Mouse (Mus musculus) cerebellum, adult 2 months (tissue): ENCODE measurements at regions not wholly inside any gene's neighbourhood (a gene's known extent, or its start where the extent isn't known, plus 50 kb on each side); places are given as distances from the start of the nearest gene placed in this dataset.
A peak's percentile ranks its signal among the peaks of the same experiment; 100 is the strongest.
"Not testable (repeated sequence)": the region's sequence is repeated elsewhere in the genome, so short reads cannot be mapped to it uniquely, and the experiment has no call there.

Source experiments
- DNase-seq, 2 experiments: peaks; one replicate each; pipeline ENCODE4 v3.0.0; 2021
- H3K27ac ChIP-seq: fragments of 200-500 bp; 2 replicates; pipeline ENCODE4 v1.5.1; 2012; ENCODE audit warnings: low read length, control low read depth, inconsistent platforms; ENCODE audit not compliant: insufficient read depth
- H3K27me3 ChIP-seq: fragments of 200-500 bp; 2 replicates; pipeline ENCODE4 v1.6.1; 2012; ENCODE audit warnings: inconsistent platforms, mild to moderate bottlenecking, low read length, moderate library complexity; ENCODE audit not compliant: control insufficient read depth, insufficient read depth
- H3K4me1 ChIP-seq: fragments of 200-500 bp; 2 replicates; pipeline ENCODE4 v1.6.1; 2011; ENCODE audit warnings: low read length; ENCODE audit not compliant: control insufficient read depth, insufficient read depth
- H3K4me3 ChIP-seq: fragments of 200-500 bp; replicated peaks from 2 replicates; pipeline ENCODE3; 2011; ENCODE audit warnings: mild to moderate bottlenecking, low read depth, low read length, control low read depth; ENCODE audit not compliant: insufficient read depth
- CTCF ChIP-seq: fragments of 200-500 bp; IDR thresholded peaks from 2 replicates; pipeline ENCODE4 v1.5.1; 2011; ENCODE audit warnings: low read depth, mild to moderate bottlenecking, control low read depth, low read length, moderate library complexity, borderline replicate concordance; ENCODE audit not compliant: insufficient read depth
- POLR2A ChIP-seq: fragments of 200-500 bp; IDR thresholded peaks from 2 replicates; pipeline ENCODE4 v1.6.1; 2011; ENCODE audit warnings: low read length, control low read depth, borderline replicate concordance; ENCODE audit not compliant: insufficient read depth
- WGBS: fragments of 180-500 bp; shearing (Covaris S2); methylation state at CpG from one replicate; pipeline ENCODE4 v1.1.7; 2018; 5-methylcytosine and 5-hydroxymethylcytosine counted together

GRCm38 (mm10) chr3:155662280-155662679 lies 569.0 kb downstream of the Lrriq3 start:
- no peak overlapping the region for H3K27ac ChIP-seq
- no peak for DNase-seq
- TF ChIP-seq POLR2A: no peak
- no peak for TF ChIP-seq CTCF
- H3K27me3 ChIP-seq: no peaks in the 10 kb centered on the region
- H3K4me1 ChIP-seq: no peaks in the 10 kb centered on the region
- no peak overlapping the region for H3K4me3 ChIP-seq

DNA sequence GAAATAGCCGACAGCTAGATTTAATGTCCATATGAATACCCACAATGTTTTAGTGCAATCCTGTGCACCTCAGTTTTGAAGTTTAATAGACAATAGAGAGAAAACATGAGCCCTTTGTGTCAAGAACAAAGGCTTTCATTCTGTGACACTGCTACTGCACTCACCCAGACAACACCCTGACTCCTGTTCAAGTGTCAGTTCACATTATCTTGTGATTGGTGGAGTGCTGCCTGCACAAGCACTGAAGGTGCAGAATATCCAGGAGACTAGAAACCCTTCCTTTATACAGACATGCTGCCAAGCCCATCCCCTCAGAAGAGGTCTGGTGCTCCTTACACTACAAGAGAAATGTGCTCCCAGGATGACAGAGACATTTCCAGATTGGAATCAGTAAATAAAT lies 579.3 kb downstream of the Lrriq3 start:
- H3K4me1 ChIP-seq: no peaks in the 10 kb centered on the region
- H3K27ac ChIP-seq: no peak overlapping the region
- no peak for TF ChIP-seq CTCF
- TF ChIP-seq POLR2A: no peak
- no peak for DNase-seq
- 21% methylated on average over 1 of the region's 1 CpGs for WGBS
- H3K27me3 ChIP-seq: no peaks in the 10 kb centered on the region
- no peak overlapping the region for H3K4me3 ChIP-seq

DNA sequence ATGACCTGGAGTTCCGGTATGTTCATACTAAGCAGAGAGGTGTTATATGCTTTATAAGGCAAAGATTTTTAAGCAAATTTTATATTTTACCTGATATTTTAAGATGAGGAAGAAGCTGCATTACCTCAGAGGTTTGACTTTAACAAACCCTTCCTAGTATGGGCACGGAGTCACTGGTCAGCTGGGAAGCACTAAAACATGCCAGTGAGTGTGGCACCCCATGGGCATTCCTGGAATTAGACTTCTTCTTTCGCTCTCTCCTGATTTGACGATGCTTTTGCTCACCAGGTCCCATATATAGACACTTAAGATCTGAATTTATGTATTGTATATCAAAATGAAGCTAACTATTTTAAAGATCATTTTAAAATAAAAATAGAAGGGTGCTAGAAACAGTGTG lies 587.0 kb downstream of the Lrriq3 start:
- WGBS: 18% methylated on average over 4 of the region's 4 CpGs
- H3K4me3 ChIP-seq: no peak overlapping the region
- no peak for TF ChIP-seq POLR2A
- no peak for TF ChIP-seq CTCF

DNA sequence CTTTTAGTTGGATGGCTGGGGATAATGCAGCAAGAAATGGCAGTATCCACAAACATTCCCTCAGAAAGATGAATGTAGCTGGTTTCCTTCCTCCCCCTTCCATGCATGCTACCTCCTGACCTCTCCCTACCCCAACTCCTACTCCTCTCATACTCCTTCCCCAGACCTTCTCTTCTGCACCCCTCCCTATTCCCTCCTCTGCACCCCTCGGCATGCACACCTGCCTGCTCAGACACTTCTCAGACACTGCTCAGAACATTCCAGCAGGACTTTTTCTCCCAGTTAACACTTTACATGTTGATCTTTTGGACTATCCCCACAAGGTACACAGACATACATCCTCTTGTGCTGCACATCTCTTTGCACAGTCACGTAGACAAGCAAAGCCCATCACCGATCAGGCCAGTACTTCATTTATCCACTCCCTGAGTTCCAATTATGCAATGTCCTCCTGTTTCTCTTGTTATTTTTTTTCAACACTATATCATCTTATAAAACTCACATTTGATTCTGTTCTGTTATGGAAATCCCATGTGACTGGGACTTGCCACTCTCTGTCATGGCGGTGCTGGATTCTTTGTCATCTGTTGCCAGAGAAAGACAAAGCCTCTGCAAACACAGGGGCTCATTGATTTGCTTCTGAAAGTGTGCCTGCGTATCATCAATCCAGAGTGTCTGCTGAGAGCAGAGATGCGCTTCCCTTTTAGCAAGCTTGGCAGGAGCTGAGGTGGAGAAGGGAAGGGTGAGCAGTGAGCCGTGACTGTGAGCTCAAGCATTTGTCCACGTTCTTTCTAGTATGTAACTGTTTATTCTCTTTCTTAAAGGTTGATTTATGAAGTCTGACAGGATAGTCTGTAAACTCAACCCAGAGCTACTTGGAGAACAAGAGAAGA lies 589.9 kb downstream of the Lrriq3 start:
- no peak for DNase-seq
- WGBS: 63% methylated on average over 8 of the region's 8 CpGs
- Histone ChIP-seq H3K27me3 (no peaks in the 10 kb centered on the region), H3K27ac (no peak overlapping the region), H3K4me3 (no peak overlapping the region), H3K4me1 (no peaks in the 10 kb centered on the region)
- TF ChIP-seq POLR2A: no peak
- no peak for TF ChIP-seq CTCF

More for the DNA sequence above, 587.0 kb downstream of the Lrriq3 start:
- H3K27me3 ChIP-seq: no peaks in the 10 kb centered on the region
- DNase-seq: peak in 1 of 2 experiments; percentile 29
- no peak overlapping the region for H3K27ac ChIP-seq
- no peaks in the 10 kb centered on the region for H3K4me1 ChIP-seq

DNA sequence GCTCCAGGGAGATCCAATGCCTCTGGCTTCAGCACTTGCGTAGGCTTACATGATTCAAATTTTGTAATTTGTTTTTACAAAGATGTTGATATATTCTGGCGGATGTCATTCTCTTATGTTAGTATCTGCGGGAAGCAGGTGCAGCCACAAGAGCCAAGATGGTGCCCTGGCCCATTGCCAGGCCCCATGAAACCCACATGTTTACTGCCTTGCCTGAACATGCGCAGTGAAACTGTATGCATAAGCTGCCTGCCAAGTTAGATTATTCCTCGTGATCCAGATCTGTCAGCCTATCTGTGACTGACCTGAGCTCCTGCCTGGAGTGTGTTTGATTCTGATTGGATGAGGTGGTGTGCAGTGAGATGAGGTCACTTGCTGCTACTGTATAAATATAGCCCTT lies 595.1 kb downstream of the Lrriq3 start:
- WGBS: 28% methylated on average over 5 of the region's 5 CpGs
- H3K27me3 ChIP-seq: no peaks in the 10 kb centered on the region
- no peak for DNase-seq
- H3K4me3 ChIP-seq: no peak overlapping the region
- TF ChIP-seq CTCF (no peak), POLR2A (no peak)
- no peaks in the 10 kb centered on the region for H3K4me1 ChIP-seq
- no peak overlapping the region for H3K27ac ChIP-seq

GRCm38 (mm10) chr3:155723011-155723510 lies 629.8 kb downstream of the Lrriq3 start:
- Histone ChIP-seq H3K27ac (no peak overlapping the region), H3K27me3 (no peaks in the 10 kb centered on the region), H3K4me1 (no peaks in the 10 kb centered on the region), H3K4me3 (no peak overlapping the region)
- TF ChIP-seq POLR2A (no peak), CTCF (no peak)
- WGBS: 44% methylated on average over 5 of the region's 5 CpGs
- no peak for DNase-seq

DNA sequence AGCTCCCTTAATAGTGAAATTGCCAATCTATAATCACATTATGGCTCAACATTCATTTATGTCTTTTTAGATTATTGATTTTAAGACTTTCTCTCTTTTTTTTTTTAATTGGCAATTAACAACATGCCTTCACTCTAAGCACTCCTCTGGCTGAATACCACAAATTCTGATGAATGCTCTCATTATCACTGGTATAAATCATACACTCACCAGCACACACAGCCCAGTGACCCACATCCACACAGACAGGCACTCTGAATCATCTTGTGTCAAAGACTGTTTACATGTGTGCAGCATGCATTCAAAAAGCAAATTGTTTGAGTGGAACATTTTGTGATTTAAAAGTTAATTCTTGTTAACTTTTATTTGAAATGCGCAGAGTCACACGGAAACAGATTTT lies 649.2 kb downstream of the Lrriq3 start:
- WGBS: 95% methylated on average over 2 of the region's 2 CpGs
- H3K27ac ChIP-seq: no peak overlapping the region
- H3K4me3 ChIP-seq: no peak overlapping the region
- no peaks in the 10 kb centered on the region for H3K27me3 ChIP-seq
- no peak for DNase-seq
- H3K4me1 ChIP-seq: no peaks in the 10 kb centered on the region
- TF ChIP-seq POLR2A: no peak
- no peak for TF ChIP-seq CTCF

- H3K27me3 ChIP-seq, H3K4me3 ChIP-seq, H3K4me1 ChIP-seq, DNase-seq, H3K27ac ChIP-seq: not testable (repeated sequence)
- 12% methylated on average over 1 of the region's 1 CpGs for WGBS
Observed at GRCm38 (mm10) chr3:155746601-155747000, 653.4 kb downstream of the Lrriq3 start.
